Mouse (Mus musculus) C3H10T1/2 (cell line): ENCODE data around the gene Dnajc7. TPM values are rescaled to one million over a fixed set of nuclear protein-coding genes. Genes with fewer than 3 reads are reported as not detected.

Source experiments
- polyA plus RNA-seq, 2 experiments: library from polyadenylated mRNA; unstranded; fragments of >200 nt; fragmentation: generic; extraction: Trizol; gene quantifications; one replicate each; pipeline ENCODE4 v1.2.1; 2012; ENCODE audit warnings: missing spikeins in 2 of 2

Dnajc7 gene
- polyA plus RNA-seq: 100 to 1,000 TPM in 1 of 2 experiments, 10 to 100 TPM in 1; 26.2 to 140 TPM

DNA sequence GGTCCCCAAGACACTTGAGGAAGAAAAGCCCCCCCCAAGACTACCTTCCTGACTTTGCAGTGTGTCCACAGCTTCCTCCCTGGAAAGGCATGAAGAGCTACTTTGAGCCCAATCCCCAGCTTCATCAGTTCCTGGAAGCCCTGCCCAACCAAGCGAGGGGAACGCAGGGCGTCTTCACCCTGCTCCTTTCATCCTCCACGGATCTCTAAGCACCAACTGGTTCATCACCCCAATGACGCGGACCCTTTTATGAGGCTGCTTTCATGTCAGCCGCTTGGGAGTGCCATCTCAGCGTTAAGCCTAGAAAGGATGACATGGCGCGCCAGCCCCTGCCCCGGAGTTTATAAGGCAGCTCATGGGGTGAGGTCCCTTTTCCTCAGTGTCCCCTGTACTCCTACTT, at the start of gene Dnajc7:
Gene Dnajc7, minus strand, starts transcription at position 187 of the 400 bp plus-strand sequence.

DNA sequence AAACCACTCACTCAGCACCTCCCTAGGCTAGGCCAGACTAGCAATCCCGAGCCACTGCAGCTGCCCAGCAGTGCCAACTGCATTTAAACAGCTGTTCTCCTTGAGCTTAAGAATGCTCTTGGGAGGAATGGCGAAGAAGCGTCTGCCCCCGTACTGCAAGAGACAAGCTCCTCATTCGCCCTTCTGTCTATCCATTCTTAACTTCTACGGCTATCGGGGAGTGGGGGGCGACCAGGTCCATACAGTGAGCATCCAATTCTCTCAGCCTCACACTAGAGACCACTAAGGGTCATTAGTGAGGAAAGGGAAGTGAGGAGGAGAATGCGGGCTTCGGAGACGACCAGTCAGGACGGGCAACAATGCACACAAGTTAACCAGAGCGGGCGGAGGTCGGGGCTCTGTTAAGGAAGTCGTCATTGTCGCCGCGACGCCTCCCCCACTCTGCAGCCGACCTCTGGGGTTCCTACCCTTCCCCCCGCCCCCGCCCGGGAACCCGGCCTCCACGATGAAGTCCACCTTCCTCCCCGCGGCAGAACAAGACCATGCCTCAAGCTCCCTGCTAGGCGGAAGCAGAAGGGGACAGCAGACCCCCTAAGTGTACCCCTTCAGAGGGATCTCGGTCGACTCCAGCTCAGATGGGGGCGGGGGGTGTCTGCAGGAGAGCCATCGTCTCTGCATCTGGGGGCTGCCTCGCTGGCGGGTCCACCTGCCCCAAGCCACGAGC, 1.0 kb downstream of the Dnajc7 start, which contains the start of gene Nkiras2:
Gene Nkiras2, plus strand, starts transcription at position 484 of the 724 bp plus-strand sequence.

DNA sequence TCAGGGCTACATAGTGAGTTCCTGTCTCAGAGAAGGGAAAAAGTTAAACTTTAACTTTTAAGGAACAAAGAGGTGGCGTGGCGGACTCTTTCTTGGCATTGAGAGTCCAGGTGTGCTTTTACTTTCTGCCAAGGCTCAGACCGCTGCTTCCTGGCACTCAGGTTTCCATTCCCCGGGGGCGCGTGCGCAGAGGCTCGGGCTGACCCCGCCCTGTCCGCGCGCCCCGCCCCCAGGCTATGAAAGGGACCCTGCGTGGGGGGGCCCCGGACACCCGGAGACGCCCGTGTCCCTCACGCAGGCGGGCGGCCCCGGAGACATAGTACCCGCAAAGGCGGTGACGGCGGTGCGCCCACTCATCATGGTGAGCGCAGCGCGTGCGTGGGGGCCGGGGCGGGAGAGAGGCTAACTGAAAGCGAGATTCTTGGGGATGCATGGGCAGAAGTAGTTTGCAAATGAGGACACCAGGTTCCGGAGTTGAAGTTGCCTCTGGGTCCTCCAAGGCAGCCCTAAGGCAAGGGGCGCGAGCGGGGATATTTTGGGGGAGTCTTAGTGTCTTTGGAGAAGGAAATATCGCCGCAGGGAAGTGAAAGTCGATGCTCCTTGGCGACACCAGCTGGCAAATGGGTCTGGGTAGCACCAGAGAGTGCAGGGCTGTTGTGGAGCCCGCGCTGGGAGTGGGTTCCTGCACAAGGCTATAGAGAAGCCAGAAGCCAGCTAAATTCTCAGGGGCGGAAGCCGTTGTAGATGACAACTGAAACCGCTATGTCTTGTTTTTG, 45.1 kb downstream of the Dnajc7 start, which contains the start of gene Cnp:
Gene Cnp, plus strand, starts transcription at position 197 of the 776 bp plus-strand sequence.

DNA sequence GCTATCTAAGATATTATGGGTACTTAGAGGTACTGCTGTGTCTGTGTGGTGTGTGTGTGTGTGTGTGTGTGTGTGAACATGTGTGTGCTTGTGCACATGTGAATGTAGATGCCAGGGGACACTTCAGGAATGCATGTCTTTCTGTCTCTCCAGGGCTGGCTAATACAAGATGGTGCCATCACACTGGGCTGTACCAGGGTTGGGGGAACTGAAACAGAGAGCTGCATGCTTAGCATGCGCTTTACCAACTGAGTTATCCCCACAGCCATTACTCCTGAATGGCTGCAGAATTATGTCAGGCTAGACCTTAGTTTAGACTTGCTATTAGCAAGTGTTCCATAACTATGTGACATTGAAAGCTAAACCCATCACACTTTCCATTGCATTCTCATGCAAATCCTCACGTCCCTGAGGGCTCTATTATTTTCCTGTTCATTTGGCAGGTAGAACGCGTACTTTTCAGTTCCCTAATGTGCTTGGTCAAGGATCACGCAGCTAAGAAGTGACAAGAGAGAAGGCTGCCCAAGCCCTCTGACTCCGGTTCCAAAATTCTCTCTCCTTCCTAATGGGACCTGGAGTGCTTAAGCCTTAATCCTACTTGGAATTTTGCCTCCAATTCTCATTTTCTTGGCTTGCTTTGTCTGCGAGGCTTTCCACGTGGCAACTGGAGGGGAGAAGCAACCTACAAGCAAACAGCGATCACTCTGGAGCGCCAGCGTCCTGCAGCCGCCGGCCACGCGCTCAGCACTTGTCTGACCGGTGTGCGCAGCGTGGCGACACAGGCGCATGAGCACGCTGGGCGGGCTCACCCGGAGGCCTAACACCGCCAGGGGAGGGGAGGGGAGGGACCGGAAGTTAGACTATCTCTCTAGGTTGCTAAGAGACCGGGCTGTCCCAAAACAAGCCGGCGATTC, 74.9 kb downstream of the Dnajc7 start, which contains the start of gene Ttc25:
Gene Ttc25, plus strand, starts transcription at position 776 of the 914 bp plus-strand sequence.

Other genes starting within 250 kb of the Dnajc7 start
- 1 to 10 TPM; 2.6 to 10.0 TPM for gene Jup, start 222.4 kb downstream of the Dnajc7 start, polyA plus RNA-seq
- gene P3h4, start 205.3 kb downstream of the Dnajc7 start, polyA plus RNA-seq: 100 to 1,000 TPM; 103 to 258 TPM
- gene Fkbp10, start 204.5 kb downstream of the Dnajc7 start, polyA plus RNA-seq: 100 to 1,000 TPM; 148 to 342 TPM
- gene Nt5c3b, start 178.4 kb downstream of the Dnajc7 start, polyA plus RNA-seq: 100 to 1,000 TPM in 1 of 2 experiments, 10 to 100 TPM in 1; 99.8 to 114 TPM
- gene Klhl10, start 178.3 kb downstream of the Dnajc7 start, polyA plus RNA-seq: 1 to 10 TPM in 1 of 2 experiments, under 1 TPM in 1; 0.12 to 2.0 TPM
- 1 to 10 TPM in 1 of 2 experiments, under 1 TPM in 1; 0.21 to 2.3 TPM for gene Klhl11, start 147.4 kb downstream of the Dnajc7 start, polyA plus RNA-seq
- gene Acly, start 92.2 kb downstream of the Dnajc7 start, polyA plus RNA-seq: 10 to 100 TPM; 34.3 to 98.6 TPM
- under 1 TPM; 0.14 to 0.72 TPM for gene Ttc25, start 74.6 kb downstream of the Dnajc7 start, polyA plus RNA-seq
- 10 to 100 TPM in 1 of 2 experiments, 1 to 10 TPM in 1; 8.2 to 26.1 TPM for gene Cnp, start 45.3 kb downstream of the Dnajc7 start, polyA plus RNA-seq
- gene Nkiras2, start 924 bp downstream of the Dnajc7 start, polyA plus RNA-seq: 10 to 100 TPM; 26.0 to 56.3 TPM
- gene Zfp385c, start 72.3 kb upstream of the Dnajc7 start, polyA plus RNA-seq: under 1 TPM; 0.04 to 0.05 TPM
- gene Dhx58, start 84.1 kb upstream of the Dnajc7 start, polyA plus RNA-seq: 1 to 10 TPM in 1 of 2 experiments, under 1 TPM in 1; 0.60 to 7.9 TPM
- 10 to 100 TPM; 60.0 to 66.4 TPM for gene Kat2a, start 92.3 kb upstream of the Dnajc7 start, polyA plus RNA-seq
- gene Hspb9, start 93.7 kb upstream of the Dnajc7 start, polyA plus RNA-seq: under 1 TPM; 0.34 to 0.59 TPM
- gene Rab5c, start 118.0 kb upstream of the Dnajc7 start, polyA plus RNA-seq: 100 to 1,000 TPM; 160 to 229 TPM
- gene Kcnh4, start 139.8 kb upstream of the Dnajc7 start, polyA plus RNA-seq: under 1 TPM in 1 of 2 experiments, not detected in 1; 0.01 TPM
- not detected for gene Hcrt, start 142.8 kb upstream of the Dnajc7 start, polyA plus RNA-seq
- 10 to 100 TPM in 1 of 2 experiments, 1 to 10 TPM in 1; 5.6 to 24.7 TPM for gene Ghdc, start 150.8 kb upstream of the Dnajc7 start, polyA plus RNA-seq
- 10 to 100 TPM in 1 of 2 experiments, 1 to 10 TPM in 1; 4.0 to 25.5 TPM for gene Stat5b, start 230.6 kb upstream of the Dnajc7 start, polyA plus RNA-seq
- gene Stat5a, start 239.2 kb upstream of the Dnajc7 start, polyA plus RNA-seq: 10 to 100 TPM in 1 of 2 experiments, 1 to 10 TPM in 1; 5.4 to 67.1 TPM